Mouse (Mus musculus) C2C12 (cell line): ENCODE measurements around the gene Nfib. TPM values are rescaled to one million over a fixed set of nuclear protein-coding genes. Genes with fewer than 3 reads are reported as not detected.
A peak's percentile ranks its signal among the peaks of the same experiment; 100 is the strongest.

Experiments used
- H3K27me3 ChIP-seq: one replicate; pipeline ENCODE4 v1.6.1; 2011; ENCODE audit not compliant: control insufficient read depth, insufficient read depth, insufficient read length
- H3K36me3 ChIP-seq: one replicate; pipeline ENCODE4 v1.6.1; 2011; ENCODE audit not compliant: control insufficient read depth, insufficient read depth
- H3K4me3 ChIP-seq: one replicate; pipeline ENCODE4 v1.5.1; 2011; ENCODE audit warnings: mild to moderate bottlenecking, control low read depth; ENCODE audit not compliant: poor library complexity, insufficient read depth, severe bottlenecking
- H3K79me2 ChIP-seq: one replicate; pipeline ENCODE4 v1.6.1; 2011; ENCODE audit not compliant: control insufficient read depth, insufficient read depth
- H3K79me3 ChIP-seq: one replicate; pipeline ENCODE4 v1.6.1; 2011; ENCODE audit warnings: low read depth, control low read depth
- H3ac ChIP-seq: one replicate; pipeline ENCODE3; 2011; ENCODE audit warnings: low read depth; ENCODE audit not compliant: control insufficient read depth, insufficient read length
- CEBPB ChIP-seq: IDR thresholded peaks from one replicate; pipeline ENCODE4 v1.6.1; 2011; ENCODE audit warnings: low read depth, mild to moderate bottlenecking, control low read depth, moderate library complexity
- CTCF ChIP-seq: IDR thresholded peaks from one replicate; pipeline ENCODE4 v1.5.1; 2011; ENCODE audit not compliant: control insufficient read depth, insufficient read depth, insufficient read length
- FOSL1 ChIP-seq: IDR thresholded peaks from one replicate; pipeline ENCODE4 v1.8.0; 2011; ENCODE audit warnings: mild to moderate bottlenecking, low read length; ENCODE audit not compliant: poor library complexity, insufficient read depth, severe bottlenecking
- MAX ChIP-seq: IDR thresholded peaks from one replicate; pipeline ENCODE4 v1.6.1; 2011; ENCODE audit warnings: mild to moderate bottlenecking, control low read depth
- MYOD1 ChIP-seq: IDR thresholded peaks from one replicate; pipeline ENCODE4 v1.6.1; 2011; ENCODE audit warnings: low read depth; ENCODE audit not compliant: control insufficient read depth, insufficient read length
- MYOG ChIP-seq: IDR thresholded peaks from one replicate; pipeline ENCODE4 v1.6.1; 2011; ENCODE audit not compliant: control insufficient read depth, insufficient read length; ENCODE audit errors: extremely low read depth
- USF1 ChIP-seq: IDR thresholded peaks from one replicate; pipeline ENCODE4 v1.6.1; 2011; ENCODE audit warnings: low read depth, mild to moderate bottlenecking, control low read depth, moderate library complexity
- polyA plus RNA-seq: library from polyadenylated mRNA; unstranded; fragments of >200 nt; fragmentation: generic; extraction: Trizol; gene quantifications from one replicate; pipeline ENCODE4 v1.2.1, GENCODE M21; 2012; ENCODE audit warnings: missing spikeins

The Nfib gene
- polyA plus RNA-seq, 1 experiment = 5.1 TPM

DNA sequence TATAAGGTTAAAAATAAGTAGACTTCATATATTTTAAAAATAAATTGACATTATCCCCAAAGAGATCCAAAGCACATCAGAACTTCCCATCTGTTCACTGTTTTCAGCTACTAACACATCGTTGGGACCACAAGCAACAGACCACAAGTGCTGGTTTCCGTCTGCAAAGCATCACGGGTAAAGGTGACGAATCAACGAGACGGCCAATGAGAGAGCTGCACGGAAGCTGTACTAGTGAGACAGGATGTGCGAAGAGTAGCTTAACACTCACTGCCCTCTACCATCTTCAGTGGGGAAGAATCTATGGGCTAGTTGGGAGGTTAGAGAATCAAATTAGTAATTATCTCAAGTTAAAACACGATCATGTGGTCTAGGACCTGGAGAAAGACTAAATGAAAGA lies 302.9 kb downstream of the Nfib start:
- TF ChIP-seq USF1 = no peak
- no peak for TF ChIP-seq CTCF
- TF ChIP-seq FOSL1 = no peak
- no peak for TF ChIP-seq MAX
- TF ChIP-seq CEBPB = no peak
- no peak for TF ChIP-seq MYOD1
- no peak for TF ChIP-seq MYOG
- H3K4me3 ChIP-seq = no peak overlapping the region
- no peaks in the 10 kb centered on the region for H3K27me3 ChIP-seq
- H3K79me2 ChIP-seq = peaks cover 83% of the 10 kb centered on the region
- H3K79me3 ChIP-seq = peaks cover 25% of the 10 kb centered on the region
- H3K36me3 ChIP-seq = no peaks in the 10 kb centered on the region
- H3ac ChIP-seq = no peak overlapping the region

DNA sequence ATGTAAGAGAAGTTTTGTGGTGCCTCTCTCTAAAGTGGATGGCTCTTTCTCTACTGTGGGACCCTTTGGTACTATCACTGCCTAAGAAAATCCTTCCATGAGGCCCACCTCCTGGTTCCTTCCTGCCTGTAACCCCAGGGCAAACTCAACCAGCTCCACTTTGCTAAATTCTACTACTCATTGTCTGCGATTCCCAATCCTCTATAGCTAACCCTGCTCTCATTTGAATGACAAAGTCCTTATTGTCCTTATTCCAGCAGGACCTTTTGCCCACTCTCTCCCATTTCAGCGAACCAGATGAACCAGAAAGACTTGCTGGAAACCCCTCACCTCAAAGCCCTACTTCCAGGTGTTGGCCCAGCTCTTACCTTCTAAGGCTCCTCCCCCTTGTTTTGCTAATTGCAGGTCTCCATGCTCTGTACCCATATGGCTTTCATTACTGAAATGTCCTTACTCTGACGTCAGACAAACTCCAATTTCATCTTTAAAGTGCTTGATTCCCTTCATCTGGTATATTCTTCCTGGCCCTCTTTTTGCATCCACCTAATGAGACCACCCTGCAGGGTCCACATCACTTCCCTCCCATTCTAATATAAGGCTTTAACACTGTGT lies 304.0 kb downstream of the Nfib start:
- TF ChIP-seq MYOD1 (no peak), FOSL1 (no peak), CTCF (no peak), MYOG (no peak), USF1 (no peak), MAX (no peak), CEBPB (no peak)
- H3K27me3 ChIP-seq = no peaks in the 10 kb centered on the region
- no peaks in the 10 kb centered on the region for H3K36me3 ChIP-seq
- H3K4me3 ChIP-seq = no peak overlapping the region
- peaks cover 81% of the 10 kb centered on the region for H3K79me2 ChIP-seq
- no peak overlapping the region for H3ac ChIP-seq
- H3K79me3 ChIP-seq = peaks cover 21% of the 10 kb centered on the region

DNA sequence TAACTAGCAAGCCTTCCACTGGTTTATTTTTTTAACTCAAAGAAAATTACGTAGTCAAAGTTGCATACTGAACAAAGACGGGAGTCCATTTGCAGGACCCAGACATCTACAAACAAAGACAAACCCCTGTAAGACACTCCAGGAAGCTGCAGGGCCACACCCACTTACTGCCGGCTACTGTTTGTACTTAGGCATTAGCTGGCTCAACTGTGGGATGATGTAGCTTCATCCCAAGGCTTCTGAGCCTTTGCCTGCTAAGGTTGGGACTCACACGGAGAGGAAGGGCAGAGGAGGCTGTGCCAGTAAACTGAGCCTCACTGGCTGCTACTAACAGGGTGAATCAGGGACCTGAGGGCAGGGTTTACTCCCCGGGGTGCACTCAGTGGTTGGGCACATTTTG lies 305.0 kb downstream of the Nfib start:
- Histone ChIP-seq H3K4me3 (no peak overlapping the region), H3K27me3 (no peaks in the 10 kb centered on the region), H3K79me3 (peaks cover 18% of the 10 kb centered on the region), H3K79me2 (peaks cover 82% of the 10 kb centered on the region), H3ac (no peak overlapping the region), H3K36me3 (no peaks in the 10 kb centered on the region)
- TF ChIP-seq CEBPB (no peak), MYOD1 (no peak), USF1 (no peak), MAX (no peak), MYOG (no peak), FOSL1 (no peak), CTCF (no peak)

DNA sequence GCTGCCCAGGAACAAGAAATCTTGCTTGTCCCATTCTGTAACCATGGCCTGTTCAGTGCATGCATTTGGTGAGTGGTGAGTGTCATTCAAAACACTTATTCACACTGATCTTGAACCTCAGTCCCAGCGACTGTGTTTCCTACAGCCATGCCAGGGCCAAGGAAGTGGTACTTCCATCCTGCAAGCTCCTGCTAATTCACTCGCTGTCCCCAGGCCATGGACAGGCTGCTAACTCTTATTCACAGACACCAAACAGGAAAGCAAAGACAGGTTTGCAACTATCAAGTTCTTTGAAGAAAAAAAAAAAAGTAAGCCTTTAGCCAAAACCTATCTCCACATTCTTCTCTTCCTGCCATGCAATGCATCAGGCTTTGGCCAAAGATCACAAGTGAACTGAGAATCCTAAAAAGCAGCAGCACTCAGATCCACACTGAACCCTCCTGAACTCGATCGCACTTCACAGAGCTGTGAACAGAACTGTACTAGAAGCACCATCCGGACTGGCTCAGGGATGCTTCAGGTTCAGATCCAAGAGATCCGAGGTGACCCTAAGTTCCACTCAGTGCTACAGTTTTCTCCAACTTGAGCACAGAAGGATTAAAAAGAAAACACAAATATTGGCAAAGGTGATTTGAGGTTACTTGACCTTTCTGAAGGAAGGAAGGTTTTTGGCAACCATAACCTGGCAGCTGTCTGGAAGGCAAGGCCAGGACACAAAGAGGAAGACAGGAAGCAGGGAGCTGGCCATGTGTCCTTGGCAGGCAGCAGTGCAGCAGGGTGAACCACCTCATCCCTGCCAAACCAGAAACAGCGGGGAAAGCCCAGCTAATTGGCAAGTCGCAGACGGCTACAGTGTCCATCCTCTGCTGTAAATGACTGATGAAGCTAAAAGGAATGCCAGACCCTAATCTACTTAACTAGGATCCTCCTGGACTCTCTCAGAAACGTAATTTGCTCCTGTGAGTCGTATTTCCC lies 305.9 kb downstream of the Nfib start:
- Histone ChIP-seq H3ac (no peak overlapping the region), H3K4me3 (no peak overlapping the region), H3K79me2 (peaks cover 76% of the 10 kb centered on the region), H3K36me3 (no peaks in the 10 kb centered on the region), H3K79me3 (peaks cover 18% of the 10 kb centered on the region), H3K27me3 (no peaks in the 10 kb centered on the region)
- TF ChIP-seq MAX = peak; percentile 73
- TF ChIP-seq MYOD1 = peak; percentile 27
- TF ChIP-seq USF1 = no peak

DNA sequence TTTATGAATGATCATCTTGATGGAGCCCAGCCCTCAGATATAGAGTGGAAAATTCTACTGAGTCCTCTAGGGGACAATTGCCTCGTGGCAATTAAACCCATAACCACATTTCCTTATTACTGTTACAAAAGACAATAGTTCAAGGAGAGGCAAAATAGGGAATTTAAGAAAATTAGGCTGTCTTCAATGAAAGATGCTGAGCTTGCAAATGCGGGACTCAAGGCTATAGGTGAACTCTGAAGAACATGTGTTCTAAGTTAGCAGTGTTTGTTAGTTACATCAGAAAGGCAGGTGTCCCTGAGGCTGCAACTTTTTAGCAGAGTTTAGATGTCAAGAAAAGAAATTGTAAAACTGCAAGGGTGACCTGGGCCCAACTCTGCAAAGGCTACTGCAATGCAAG lies 307.3 kb downstream of the Nfib start:
- no peak overlapping the region for H3ac ChIP-seq
- no peaks in the 10 kb centered on the region for H3K27me3 ChIP-seq
- TF ChIP-seq MYOD1 (no peak), CEBPB (no peak), MAX (no peak), CTCF (no peak), FOSL1 (no peak), MYOG (no peak), USF1 (no peak)
- peaks cover 15% of the 10 kb centered on the region for H3K79me3 ChIP-seq
- H3K79me2 ChIP-seq = peaks cover 68% of the 10 kb centered on the region
- no peak overlapping the region for H3K4me3 ChIP-seq
- H3K36me3 ChIP-seq = no peaks in the 10 kb centered on the region
